Mouse (Mus musculus) intestine, embryonic 16.5 days (tissue): ENCODE measurements around the gene Adcy2. TPM values are rescaled to one million over a fixed set of nuclear protein-coding genes. Genes with fewer than 3 reads are reported as not detected.

Source experiments
- ATAC-seq: fragments of 200-750 bp; cut with Nextera tagmentation; 2 replicates; pipeline ENCODE4 v1.8.0; 2017; ENCODE audit warnings: moderate TSS enrichment, moderate library complexity
- H3K27ac ChIP-seq: fragments of 300-500 bp; sonication (generic); 2 replicates; pipeline ENCODE4 v1.5.1; 2014; ENCODE audit warnings: mild to moderate bottlenecking, low read length
- H3K27me3 ChIP-seq: fragments of 300-500 bp; sonication (generic); replicated peaks from 2 replicates; pipeline ENCODE4 v1.6.1; 2014; ENCODE audit warnings: low read length, control low read depth, mixed read lengths; ENCODE audit not compliant: control insufficient read depth, insufficient read depth
- H3K36me3 ChIP-seq: fragments of 300-500 bp; sonication (generic); 2 replicates; pipeline ENCODE4 v1.6.1; 2014; ENCODE audit warnings: low read length, control low read depth; ENCODE audit not compliant: control insufficient read depth, insufficient read depth
- H3K4me1 ChIP-seq: fragments of 300-500 bp; sonication (generic); 2 replicates; pipeline ENCODE4 v1.6.1; 2014; ENCODE audit warnings: low read length, control low read depth, mixed read lengths; ENCODE audit not compliant: control insufficient read depth, insufficient read depth
- H3K4me2 ChIP-seq: fragments of 300-500 bp; sonication (generic); 2 replicates; pipeline ENCODE4 v1.6.1; 2014; ENCODE audit warnings: low read depth, low read length, control low read depth
- H3K4me3 ChIP-seq: fragments of 300-500 bp; sonication (generic); 2 replicates; pipeline ENCODE4 v1.5.1; 2014; ENCODE audit warnings: mild to moderate bottlenecking, low read length
- H3K9ac ChIP-seq: fragments of 300-500 bp; sonication (generic); 2 replicates; pipeline ENCODE4 v1.6.1; 2014; ENCODE audit warnings: low read depth, low read length
- H3K9me3 ChIP-seq: fragments of 300-500 bp; sonication (generic); 2 replicates; pipeline ENCODE4 v1.6.1; 2016; ENCODE audit warnings: low read length, control low read depth; ENCODE audit not compliant: control insufficient read depth
- WGBS: fragments of 180-500 bp; shearing (Covaris S2); extraction: QIAGEN DNeasy Blood & Tissue Kit; methylation state at CpG from one replicate; pipeline ENCODE4 v1.1.7; 2014; 5-methylcytosine and 5-hydroxymethylcytosine counted together
- polyA plus RNA-seq: library from polyadenylated mRNA; unstranded; fragments of >200 nt; fragmentation: Nextera tagmentation; extraction: Ambion mirVana; gene quantifications from 2 replicates; pipeline ENCODE4 v1.2.1, GENCODE M21; 2015

Gene Adcy2
- polyA plus RNA-seq, 1 experiment from 2014 or later, result 1.1 TPM

DNA sequence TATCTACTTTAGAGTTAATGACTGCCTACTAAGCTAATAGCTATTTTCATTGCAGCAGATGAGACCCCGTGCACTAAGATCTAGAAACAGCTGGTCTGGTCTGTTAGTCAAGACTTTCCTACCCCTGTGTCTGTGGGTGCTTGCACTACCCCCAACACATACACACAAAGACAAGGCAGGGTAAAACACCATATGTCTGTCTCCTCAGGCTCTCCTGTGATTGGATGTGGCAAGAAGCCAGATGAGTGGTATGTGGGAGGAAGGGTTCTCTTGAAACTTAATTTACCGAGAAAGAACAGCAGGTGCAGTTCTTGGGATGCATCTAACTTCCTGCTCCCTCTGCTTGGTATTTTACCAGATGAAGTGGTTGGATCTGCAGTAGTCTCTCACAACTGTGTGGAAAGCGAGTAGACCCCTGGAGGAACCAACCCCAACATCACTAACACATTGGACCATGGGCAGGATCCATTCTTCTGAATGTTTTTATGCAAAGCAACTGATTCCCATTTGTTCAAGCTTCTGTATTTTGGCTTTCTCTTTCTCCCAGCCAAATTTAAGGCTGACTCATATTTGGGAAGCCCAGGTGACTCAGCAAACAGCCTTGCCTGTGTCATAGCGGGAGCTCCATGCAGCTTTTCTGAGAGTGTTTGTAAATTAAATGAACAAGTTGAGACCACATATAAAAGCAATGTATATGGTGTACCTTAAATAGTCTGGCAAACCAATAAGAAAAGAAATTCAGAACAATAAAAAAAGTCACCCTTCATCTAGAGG, 183.4 kb downstream of the Adcy2 start:
- Histone ChIP-seq H3K4me1 (no peaks in the 10 kb centered on the region), H3K36me3 (no peaks in the 10 kb centered on the region), H3K9me3 (no peaks in the 10 kb centered on the region), H3K4me2 (no peak overlapping the region), H3K9ac (no peak overlapping the region), H3K27ac (no peak overlapping the region), H3K4me3 (no peak overlapping the region), H3K27me3 (no peaks in the 10 kb centered on the region)
- 77% methylated on average over 4 of the region's 4 CpGs for WGBS
- no peak for ATAC-seq

DNA sequence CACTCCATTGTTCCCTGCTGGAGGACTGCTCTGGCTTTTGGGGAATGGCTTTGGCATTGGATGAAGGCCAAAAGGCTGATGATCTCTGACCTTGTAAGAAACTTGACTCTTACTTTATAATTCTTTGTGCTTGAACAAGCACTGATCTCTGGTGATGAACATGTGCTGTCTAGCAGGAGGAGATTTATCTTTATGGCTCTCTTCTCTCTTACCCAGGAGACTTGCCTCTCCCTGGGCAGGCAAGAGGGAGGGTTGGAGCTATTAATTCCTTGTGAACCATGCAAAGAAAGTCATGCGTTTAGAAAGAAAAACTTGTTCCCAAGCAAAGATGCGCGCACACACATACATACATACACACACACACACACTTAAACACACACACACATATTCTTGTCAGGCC, 188.2 kb downstream of the Adcy2 start:
- Histone ChIP-seq H3K27ac (no peak overlapping the region), H3K36me3 (no peaks in the 10 kb centered on the region)

DNA sequence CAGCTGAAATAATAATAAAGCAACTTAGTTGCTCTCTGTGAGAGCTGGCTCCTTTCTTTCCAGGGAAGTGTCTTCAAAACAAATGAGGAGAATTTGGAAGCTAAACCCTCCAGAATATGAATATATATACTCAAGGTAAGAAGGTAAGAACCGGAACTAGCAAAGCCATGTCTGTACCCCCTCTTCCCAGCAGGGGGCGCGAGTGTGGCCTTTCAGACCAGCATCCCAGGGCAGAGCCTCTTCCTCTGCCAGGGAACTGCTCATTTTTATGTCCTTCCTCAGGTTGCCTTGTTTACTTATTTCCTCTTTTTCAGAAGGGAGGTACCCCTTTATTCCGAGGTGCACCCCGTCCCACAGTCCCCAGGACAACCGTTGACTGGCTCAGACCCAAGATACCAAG, 199.6 kb downstream of the Adcy2 start:
- Histone ChIP-seq H3K27ac (no peak overlapping the region), H3K4me3 (no peak overlapping the region), H3K27me3 (no peaks in the 10 kb centered on the region), H3K4me2 (no peak overlapping the region), H3K4me1 (no peaks in the 10 kb centered on the region), H3K9ac (no peak overlapping the region), H3K9me3 (no peaks in the 10 kb centered on the region), H3K36me3 (no peaks in the 10 kb centered on the region)
- no peak for ATAC-seq
- 57% methylated on average over 6 of the region's 6 CpGs for WGBS

More for the DNA sequence above, 188.2 kb downstream of the Adcy2 start:
- Histone ChIP-seq H3K9me3 (no peaks in the 10 kb centered on the region), H3K4me1 (no peaks in the 10 kb centered on the region), H3K27me3 (no peaks in the 10 kb centered on the region), H3K4me3 (no peak overlapping the region), H3K4me2 (no peak overlapping the region), H3K9ac (no peak overlapping the region)
- no peak for ATAC-seq
- WGBS, result 95% methylated on average over 3 of the region's 3 CpGs

DNA sequence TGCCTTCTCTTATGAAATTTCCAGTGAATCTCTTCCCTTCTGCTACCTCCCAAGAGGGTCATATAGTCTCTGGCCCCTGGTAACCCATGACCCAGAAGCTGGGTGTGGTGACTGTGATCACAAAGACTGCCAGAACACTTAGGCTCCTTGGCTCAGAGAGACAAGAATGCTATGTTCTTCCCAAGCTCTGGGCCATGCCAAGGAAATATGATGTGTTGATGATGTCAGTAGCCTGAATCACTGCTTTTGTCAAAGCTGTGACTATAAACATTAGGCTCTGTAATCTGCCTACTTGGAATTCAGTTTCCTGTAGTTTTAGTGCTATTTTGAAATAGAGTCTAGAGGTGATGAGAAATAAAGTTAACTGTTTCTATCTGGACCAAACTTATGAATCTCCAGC, 206.1 kb downstream of the Adcy2 start:
- H3K27ac ChIP-seq, result no peak overlapping the region
- H3K4me1 ChIP-seq, result no peaks in the 10 kb centered on the region
- no peaks in the 10 kb centered on the region for H3K9me3 ChIP-seq
- H3K4me3 ChIP-seq, result no peak overlapping the region
- H3K9ac ChIP-seq, result no peak overlapping the region
- H3K4me2 ChIP-seq, result no peak overlapping the region
- no peak for ATAC-seq
- no peaks in the 10 kb centered on the region for H3K36me3 ChIP-seq
- no peaks in the 10 kb centered on the region for H3K27me3 ChIP-seq

DNA sequence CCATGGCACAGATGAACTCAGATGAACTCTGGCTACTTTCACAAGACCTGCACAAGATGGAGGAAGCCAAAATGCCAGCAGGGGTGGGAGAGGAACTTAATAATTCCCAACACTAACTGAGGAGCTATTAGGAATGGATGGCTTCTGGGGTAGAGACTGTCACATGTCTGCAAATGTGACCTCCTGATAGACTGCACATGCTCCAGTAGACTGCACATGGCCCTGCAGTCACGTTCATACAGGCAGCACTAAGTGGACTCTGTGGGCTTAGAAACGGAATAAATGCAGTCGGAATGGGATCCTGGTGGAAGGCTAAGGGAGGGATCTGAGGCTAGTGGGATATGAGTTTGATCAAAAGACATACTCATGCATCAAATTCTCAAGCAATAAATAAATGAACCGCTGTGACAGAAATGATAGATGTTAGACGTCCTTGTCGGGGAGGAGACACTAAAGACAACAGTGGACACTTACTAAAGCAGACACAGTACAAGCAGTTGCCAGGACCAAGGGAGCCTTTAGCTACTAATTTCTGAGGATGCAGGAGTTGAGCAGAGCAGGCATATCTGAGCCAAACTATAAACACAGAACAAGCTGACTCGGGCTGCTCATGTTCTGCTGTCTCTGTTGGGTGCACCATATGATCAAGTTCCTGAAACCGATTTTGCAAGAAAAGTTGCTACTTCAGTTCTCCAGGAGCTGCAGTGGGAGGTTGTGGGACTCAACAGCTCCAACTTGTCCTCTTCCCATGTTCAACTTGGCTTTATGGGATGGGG, 211.9 kb downstream of the Adcy2 start:
- WGBS, result 85% methylated on average over 8 of the region's 8 CpGs
- Histone ChIP-seq H3K4me1 (no peaks in the 10 kb centered on the region), H3K4me3 (no peak overlapping the region), H3K27ac (no peak overlapping the region), H3K9me3 (no peaks in the 10 kb centered on the region), H3K9ac (no peak overlapping the region), H3K36me3 (no peaks in the 10 kb centered on the region), H3K27me3 (no peaks in the 10 kb centered on the region), H3K4me2 (no peak overlapping the region)
- no peak for ATAC-seq

DNA sequence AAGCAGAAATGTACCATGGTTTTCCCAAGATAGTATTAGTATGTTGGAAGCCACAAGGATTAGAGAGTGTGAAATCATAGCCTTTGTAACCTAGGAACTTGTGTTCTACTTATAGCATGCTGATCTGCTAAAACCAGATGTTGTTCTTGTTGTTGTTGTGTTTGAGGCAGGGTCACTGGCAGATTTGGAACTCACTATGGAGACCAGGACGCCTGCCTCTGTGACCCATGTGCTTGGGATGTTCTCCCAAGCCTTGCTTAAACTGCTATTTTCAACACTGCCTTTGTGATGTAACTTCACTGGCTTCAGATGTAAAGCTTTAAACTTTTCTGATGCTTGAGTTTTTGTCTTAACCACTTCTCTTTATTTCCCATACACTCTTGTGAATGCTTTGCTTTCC, 216.2 kb downstream of the Adcy2 start:
- Histone ChIP-seq H3K9ac (no peak overlapping the region), H3K36me3 (no peaks in the 10 kb centered on the region), H3K4me1 (no peaks in the 10 kb centered on the region), H3K27me3 (no peaks in the 10 kb centered on the region), H3K27ac (no peak overlapping the region), H3K4me2 (no peak overlapping the region), H3K9me3 (no peaks in the 10 kb centered on the region), H3K4me3 (no peak overlapping the region)
- 48% methylated on average over 1 of the region's 1 CpGs for WGBS
- no peak for ATAC-seq

DNA sequence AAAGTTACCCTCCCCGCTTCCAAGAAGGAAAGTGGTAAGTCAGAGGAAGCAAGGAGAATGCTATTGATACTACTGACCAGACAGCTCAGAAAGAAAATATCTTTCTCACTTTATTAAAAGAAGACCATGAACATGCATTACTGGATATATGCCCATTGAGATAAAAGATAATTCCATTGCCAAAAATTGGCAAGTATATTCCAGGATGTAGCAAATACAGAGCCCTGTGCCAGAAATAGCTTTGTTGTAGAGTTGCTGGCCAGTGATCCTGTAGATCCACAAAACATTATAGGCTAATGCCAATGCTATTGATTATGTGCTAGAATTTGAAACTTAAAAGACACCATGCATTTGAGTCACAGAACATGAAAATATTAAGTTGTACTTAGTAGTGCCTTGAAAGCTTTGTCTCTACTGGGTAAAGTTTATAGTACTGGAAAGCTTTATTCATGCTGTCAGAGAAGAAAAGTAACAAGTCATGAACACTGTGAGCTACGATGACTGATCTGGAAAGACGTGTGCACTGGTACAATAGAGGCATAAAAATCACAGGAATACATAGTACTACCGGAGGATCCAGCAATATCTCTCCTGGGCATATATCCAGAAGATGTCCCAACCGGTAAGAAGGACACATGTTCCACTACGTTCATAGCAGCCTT, 221.2 kb downstream of the Adcy2 start:
- ATAC-seq, result no peak
- H3K27me3 ChIP-seq, result no peaks in the 10 kb centered on the region
- WGBS, result 85% methylated on average over 6 of the region's 6 CpGs

DNA sequence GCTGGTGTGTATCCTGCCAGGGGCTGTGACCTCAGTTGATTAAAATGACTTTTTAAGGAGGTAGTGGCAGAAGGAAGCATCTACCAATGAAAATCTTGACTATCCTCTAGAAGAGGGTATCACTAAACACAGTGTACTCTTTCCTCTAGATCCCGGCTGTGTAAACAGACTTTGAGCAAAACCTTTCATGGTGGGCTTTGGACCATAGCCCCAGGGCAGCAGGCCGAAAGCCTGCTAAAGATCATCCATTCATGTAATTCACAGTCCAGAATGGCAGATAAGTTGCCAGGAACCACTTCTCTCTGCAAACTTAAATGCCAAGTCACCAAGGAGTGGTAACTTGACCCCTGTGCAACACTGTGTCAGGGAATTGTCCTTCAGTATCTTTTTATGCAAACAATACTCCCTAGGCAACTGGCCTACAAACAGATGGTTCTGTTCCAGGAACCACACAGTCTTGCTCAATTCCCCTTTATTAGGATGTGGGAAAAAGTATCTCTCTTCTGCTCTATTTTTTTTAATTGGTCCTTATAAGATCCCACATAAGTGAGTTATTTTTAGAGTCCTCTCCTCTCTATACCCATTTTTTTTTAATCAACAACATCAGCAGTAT, 225.6 kb downstream of the Adcy2 start:
- WGBS, result 58% methylated on average over 2 of the region's 2 CpGs
- H3K9me3 ChIP-seq, result no peaks in the 10 kb centered on the region

More for the DNA sequence above, 221.2 kb downstream of the Adcy2 start:
- Histone ChIP-seq H3K4me2 (no peak overlapping the region), H3K4me1 (no peaks in the 10 kb centered on the region), H3K4me3 (no peak overlapping the region), H3K36me3 (no peaks in the 10 kb centered on the region), H3K9ac (no peak overlapping the region), H3K27ac (no peak overlapping the region), H3K9me3 (no peaks in the 10 kb centered on the region)

DNA sequence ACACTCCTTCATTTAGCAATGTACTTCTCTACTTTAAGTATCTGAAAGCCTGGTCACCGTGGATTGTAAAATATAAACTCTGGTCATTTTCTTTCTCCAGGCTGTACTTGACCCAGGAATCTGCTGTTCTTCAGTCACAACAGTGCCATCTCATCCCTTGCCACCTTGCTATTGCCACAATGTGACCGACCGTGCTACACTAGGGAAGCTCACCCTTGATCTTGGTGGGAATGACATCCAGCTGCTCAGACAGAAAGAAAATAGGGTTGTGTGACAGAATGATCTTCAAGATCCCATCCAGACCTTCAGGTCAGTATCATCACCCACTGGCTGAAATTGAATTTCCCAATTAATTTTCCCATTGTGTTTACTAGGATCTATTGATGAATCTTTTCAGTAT, 230.8 kb downstream of the Adcy2 start:
- 92% methylated on average over 3 of the region's 3 CpGs for WGBS
- H3K4me3 ChIP-seq, result no peak overlapping the region
- no peaks in the 10 kb centered on the region for H3K9me3 ChIP-seq
- no peak overlapping the region for H3K27ac ChIP-seq
- ATAC-seq, result no peak
- no peaks in the 10 kb centered on the region for H3K4me1 ChIP-seq
- no peaks in the 10 kb centered on the region for H3K36me3 ChIP-seq
- no peak overlapping the region for H3K9ac ChIP-seq
- no peak overlapping the region for H3K4me2 ChIP-seq
- no peaks in the 10 kb centered on the region for H3K27me3 ChIP-seq

More for the DNA sequence above, 225.6 kb downstream of the Adcy2 start:
- no peak overlapping the region for H3K4me3 ChIP-seq
- no peaks in the 10 kb centered on the region for H3K27me3 ChIP-seq
- no peak overlapping the region for H3K27ac ChIP-seq
- no peaks in the 10 kb centered on the region for H3K4me1 ChIP-seq
- H3K4me2 ChIP-seq, result no peak overlapping the region
- H3K9ac ChIP-seq, result no peak overlapping the region
- no peak for ATAC-seq
- H3K36me3 ChIP-seq, result no peaks in the 10 kb centered on the region
